Mouse (Mus musculus) limb, embryonic 10.5 days (tissue): ENCODE data around the gene Sall4. TPM values are rescaled to one million over a fixed set of nuclear protein-coding genes. Genes with fewer than 3 reads are reported as not detected.

ENCODE experiments used
- DNase-seq: peaks from one replicate; pipeline ENCODE4 v3.0.0-alpha.2; 2017; ENCODE audit warnings: low spot score
- H3K27ac ChIP-seq: fragments of 300-500 bp; sonication (generic); 2 replicates; pipeline ENCODE4 v1.5.1; 2016; ENCODE audit warnings: mild to moderate bottlenecking
- H3K27me3 ChIP-seq: fragments of 300-500 bp; sonication (generic); 2 replicates; pipeline ENCODE4 v1.6.1; 2016; ENCODE audit warnings: low read depth, mild to moderate bottlenecking; ENCODE audit not compliant: poor library complexity, severe bottlenecking
- H3K36me3 ChIP-seq: fragments of 300-500 bp; sonication (generic); 2 replicates; pipeline ENCODE4 v1.6.1; 2016; ENCODE audit warnings: mild to moderate bottlenecking, moderate library complexity
- H3K4me1 ChIP-seq: fragments of 300-500 bp; sonication (generic); 2 replicates; pipeline ENCODE4 v1.6.1; 2016
- H3K4me3 ChIP-seq: fragments of 300-500 bp; sonication (generic); 2 replicates; pipeline ENCODE4 v1.5.1; 2016; ENCODE audit warnings: mild to moderate bottlenecking, moderate library complexity
- H3K9me3 ChIP-seq: fragments of 300-500 bp; sonication (generic); replicated peaks from 2 replicates; pipeline ENCODE4 v1.6.1; 2016; ENCODE audit warnings: mild to moderate bottlenecking
- WGBS: fragments of 180-500 bp; shearing (Covaris S2); methylation state at CpG from one replicate; pipeline ENCODE4 v1.1.7; 2016; 5-methylcytosine and 5-hydroxymethylcytosine counted together
- polyA plus RNA-seq: library from polyadenylated mRNA; unstranded; fragments of >200 nt; fragmentation: Nextera tagmentation; extraction: Ambion mirVana; gene quantifications from 2 replicates; pipeline ENCODE4 v1.2.1, GENCODE M21; 2016

Gene Sall4
- polyA plus RNA-seq = 26.8 and 53.3 TPM in 2 replicates

DNA sequence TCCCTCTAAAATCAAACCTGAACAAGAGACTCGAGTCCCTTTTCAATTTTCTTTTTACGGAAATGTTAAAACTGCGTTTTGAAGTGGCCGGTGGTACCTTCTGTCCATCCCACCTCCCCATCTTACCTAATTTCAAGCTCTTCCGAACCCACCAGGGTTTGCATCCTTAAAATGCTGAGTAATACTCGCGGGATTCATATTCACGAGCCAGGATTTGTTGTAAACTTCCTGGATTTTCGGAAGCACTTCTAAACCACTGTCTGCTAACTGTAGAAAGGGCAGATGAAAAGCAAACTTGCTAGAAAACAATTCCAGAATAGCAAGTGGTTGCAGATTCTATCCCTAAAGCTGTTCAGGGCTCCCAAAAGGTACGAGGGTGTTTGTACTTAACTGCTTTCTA, at the start of gene Sall4:
Sall4 (minus strand) TSS at position 362 of the 400 bp plus-strand sequence.
- 13% methylated on average over 10 of the region's 10 CpGs for WGBS
- Histone ChIP-seq H3K36me3 (no peaks in the 10 kb centered on the region), H3K4me1 (peaks cover 44% of the 10 kb centered on the region), H3K4me3 (peak within 1 kb of the TSS; percentile 76), H3K27me3 (peaks cover 17% of the 10 kb centered on the region), H3K27ac (peak within 1 kb of the TSS; percentile 98), H3K9me3 (no peaks in the 10 kb centered on the region)
- no peak for DNase-seq

- H3K4me1 ChIP-seq = peaks cover 24% of the 10 kb centered on the region
- no peak for DNase-seq
- H3K9me3 ChIP-seq = no peaks in the 10 kb centered on the region
- H3K4me3 ChIP-seq = no peak overlapping the region
- 54% methylated on average over 6 of the region's 6 CpGs for WGBS
- H3K27me3 ChIP-seq = peaks cover 12% of the 10 kb centered on the region; the same call in 1 of the 2 replicates
- H3K27ac ChIP-seq = no peak overlapping the region
- H3K36me3 ChIP-seq = no peaks in the 10 kb centered on the region
Measured at GRCm38 (mm10) chr2:168813243-168813642, 45.5 kb upstream of the Sall4 start.

- 7% methylated on average over 14 of the region's 14 CpGs for WGBS
- DNase-seq = no peak
- H3K9me3 ChIP-seq = no peaks in the 10 kb centered on the region
- H3K36me3 ChIP-seq = no peaks in the 10 kb centered on the region
- peak overlapping the region; percentile 37 for H3K4me3 ChIP-seq
- H3K27me3 ChIP-seq = peaks cover 12% of the 10 kb centered on the region; the same call in 1 of the 2 replicates
- peak overlapping the region; percentile 79 for H3K27ac ChIP-seq
- H3K4me1 ChIP-seq = peaks cover 51% of the 10 kb centered on the region
Measured at GRCm38 (mm10) chr2:168809895-168810294, 42.2 kb upstream of the Sall4 start.

- DNase-seq = no peak
- Histone ChIP-seq H3K4me1 (peaks cover 50% of the 10 kb centered on the region), H3K27ac (peak overlapping the region; percentile 64; the same call in 1 of the 2 replicates), H3K9me3 (no peaks in the 10 kb centered on the region), H3K4me3 (no peak overlapping the region), H3K36me3 (no peaks in the 10 kb centered on the region), H3K27me3 (peaks cover 18% of the 10 kb centered on the region; the same call in 1 of the 2 replicates)
- 26% methylated on average over 4 of the region's 4 CpGs for WGBS
Measured at GRCm38 (mm10) chr2:168807681-168808080, 39.9 kb upstream of the Sall4 start.

DNA sequence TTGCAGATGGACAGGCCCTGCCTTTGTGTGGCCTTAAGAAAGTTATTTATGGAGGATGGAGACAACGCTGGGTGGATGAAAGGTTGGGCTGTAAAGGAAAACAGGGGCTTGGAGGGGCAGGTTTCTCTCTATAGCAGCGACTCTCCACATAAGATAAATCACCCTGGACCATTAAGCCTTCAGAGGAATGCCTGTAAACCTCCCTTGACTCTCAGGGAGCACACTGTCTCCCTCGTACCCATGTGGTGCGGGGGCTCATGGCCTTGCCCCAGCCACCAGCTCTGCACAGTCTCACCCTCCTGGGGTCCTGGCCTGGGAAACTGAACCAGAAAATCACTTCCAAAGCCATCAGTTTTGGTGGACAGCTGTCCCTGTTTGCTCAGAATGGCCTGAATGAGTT, 36.1 kb upstream of the Sall4 start:
- H3K27me3 ChIP-seq = 0 out of 2 replicates have a peak, but pooled peaks cover 6% of the 10 kb centered on the region
- H3K4me3 ChIP-seq = no peak overlapping the region
- H3K9me3 ChIP-seq = no peaks in the 10 kb centered on the region
- no peaks in the 10 kb centered on the region for H3K36me3 ChIP-seq
- WGBS = 19% methylated on average over 4 of the region's 4 CpGs
- peaks cover 32% of the 10 kb centered on the region for H3K4me1 ChIP-seq
- no peak for DNase-seq
- 0 out of 2 replicates have a peak overlapping the region, but pooled peaks have one; percentile 25 for H3K27ac ChIP-seq

DNA sequence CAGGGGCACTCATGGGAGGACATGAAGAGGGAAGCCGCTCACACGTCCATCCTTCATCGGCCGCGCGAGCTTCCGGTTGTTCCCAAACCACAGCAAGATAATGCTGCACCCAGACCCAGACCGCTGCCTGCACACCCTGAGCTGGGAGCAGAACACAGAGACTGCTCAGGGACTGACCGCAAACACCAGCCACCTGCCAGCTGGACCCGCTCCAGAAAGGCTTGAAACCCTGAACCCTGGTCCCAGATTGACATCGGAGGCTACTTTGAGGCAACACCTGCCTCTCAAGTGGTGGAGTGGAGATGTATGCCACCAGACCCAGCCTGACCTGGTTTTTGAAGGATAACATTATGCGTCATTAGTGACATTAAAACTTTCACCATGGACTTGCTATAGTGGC, 31.6 kb upstream of the Sall4 start:
- H3K9me3 ChIP-seq = no peaks in the 10 kb centered on the region
- H3K4me1 ChIP-seq = peaks cover 19% of the 10 kb centered on the region
- no peaks in the 10 kb centered on the region for H3K27me3 ChIP-seq
- 86% methylated on average over 12 of the region's 12 CpGs for WGBS
- H3K27ac ChIP-seq = no peak overlapping the region
- H3K4me3 ChIP-seq = no peak overlapping the region
- H3K36me3 ChIP-seq = no peaks in the 10 kb centered on the region
- DNase-seq = no peak

- Histone ChIP-seq H3K9me3 (no peaks in the 10 kb centered on the region), H3K4me1 (peaks cover 18% of the 10 kb centered on the region), H3K27me3 (no peaks in the 10 kb centered on the region), H3K36me3 (no peaks in the 10 kb centered on the region), H3K27ac (no peak overlapping the region), H3K4me3 (no peak overlapping the region)
- WGBS = 77% methylated on average over 7 of the region's 7 CpGs
- DNase-seq = no peak
Measured at GRCm38 (mm10) chr2:168798921-168799320, 31.2 kb upstream of the Sall4 start.

GRCm38 (mm10) chr2:168791115-168791802, 23.5 kb upstream of the Sall4 start:
- WGBS = 54% methylated on average over 4 of the region's 4 CpGs
- Histone ChIP-seq H3K4me1 (peaks cover 20% of the 10 kb centered on the region), H3K9me3 (no peaks in the 10 kb centered on the region), H3K27ac (peak overlapping the region; percentile 38), H3K36me3 (no peaks in the 10 kb centered on the region), H3K4me3 (no peak overlapping the region), H3K27me3 (no peaks in the 10 kb centered on the region)
- DNase-seq = no peak

DNA sequence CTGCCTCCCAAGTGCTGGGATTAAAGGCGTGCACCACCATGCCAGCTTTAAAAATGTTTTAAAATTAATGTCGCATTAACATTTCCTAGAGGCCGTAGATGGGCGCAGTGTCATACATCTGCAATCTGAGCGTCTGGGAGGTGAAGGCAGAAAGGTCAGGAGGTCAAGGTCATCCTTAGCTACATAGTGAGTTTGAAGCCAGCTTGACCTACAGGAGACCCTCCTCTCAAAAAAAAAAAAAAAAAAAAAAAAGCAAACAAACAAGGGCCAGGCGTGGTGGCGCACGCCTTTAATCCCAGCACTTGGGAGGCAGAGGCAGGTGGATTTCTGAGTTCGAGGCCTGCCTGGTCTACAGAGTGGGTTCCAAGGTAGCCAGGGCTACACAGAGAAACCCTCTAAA, 18.4 kb upstream of the Sall4 start:
- Histone ChIP-seq H3K27me3 (no peaks in the 10 kb centered on the region), H3K4me1 (peaks cover 12% of the 10 kb centered on the region; the same call in 1 of the 2 replicates), H3K4me3 (no peak overlapping the region), H3K36me3 (no peaks in the 10 kb centered on the region), H3K9me3 (no peaks in the 10 kb centered on the region), H3K27ac (no peak overlapping the region)
- no peak for DNase-seq
- WGBS = 92% methylated on average over 9 of the region's 9 CpGs

GRCm38 (mm10) chr2:168780596-168780995, 12.9 kb upstream of the Sall4 start:
- peaks cover 16% of the 10 kb centered on the region for H3K4me1 ChIP-seq
- no peak for DNase-seq
- no peaks in the 10 kb centered on the region for H3K36me3 ChIP-seq
- H3K27ac ChIP-seq = peak overlapping the region; percentile 16; the same call in 1 of the 2 replicates
- WGBS = 24% methylated on average over 9 of the region's 9 CpGs
- no peaks in the 10 kb centered on the region for H3K27me3 ChIP-seq
- no peaks in the 10 kb centered on the region for H3K9me3 ChIP-seq
- H3K4me3 ChIP-seq = no peak overlapping the region

DNA sequence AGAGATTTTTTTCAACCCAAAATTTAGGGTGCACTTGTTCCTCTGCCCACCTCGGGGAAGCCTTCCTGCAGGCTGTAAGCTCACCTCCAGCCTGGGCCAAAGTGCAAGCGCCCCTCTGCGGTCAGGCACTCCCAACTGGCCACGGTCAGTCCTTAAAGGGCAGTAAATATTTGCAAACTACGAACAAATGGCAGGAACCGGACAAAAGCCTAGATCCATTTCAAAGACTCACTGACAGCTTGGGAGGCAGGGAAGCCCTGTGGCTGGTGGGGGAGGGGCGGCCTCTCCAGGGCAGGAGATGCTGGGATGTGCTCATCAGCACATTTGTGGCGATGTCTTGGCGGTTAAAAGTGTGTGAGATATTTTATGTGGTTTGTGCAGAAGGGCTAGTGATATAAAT, 12.3 kb upstream of the Sall4 start:
- H3K4me3 ChIP-seq = no peak overlapping the region
- no peaks in the 10 kb centered on the region for H3K36me3 ChIP-seq
- H3K4me1 ChIP-seq = peaks cover 16% of the 10 kb centered on the region
- no peak overlapping the region for H3K27ac ChIP-seq
- H3K9me3 ChIP-seq = no peaks in the 10 kb centered on the region
- H3K27me3 ChIP-seq = no peaks in the 10 kb centered on the region
- DNase-seq = no peak
- WGBS = 9% methylated on average over 9 of the region's 9 CpGs

DNA sequence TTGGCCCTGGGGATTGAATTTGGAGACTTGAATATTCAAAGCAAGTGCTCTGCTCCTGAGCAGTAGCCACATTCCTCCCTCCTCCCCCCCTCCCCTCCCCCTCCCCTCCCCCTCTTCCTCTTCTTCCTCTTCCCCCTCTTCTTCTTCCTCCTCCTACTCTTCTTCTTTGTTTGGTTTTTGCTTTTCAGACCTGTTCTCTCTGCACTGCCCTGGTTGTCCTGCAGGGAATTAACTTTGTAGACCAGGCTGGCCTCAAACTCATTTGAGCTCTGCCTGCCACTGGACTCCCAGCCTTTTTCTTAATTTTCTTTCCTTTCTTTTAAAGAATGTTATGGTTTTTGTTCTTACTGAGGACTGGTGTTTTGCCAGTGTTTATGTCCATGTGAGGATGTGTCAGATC, 9.7 kb upstream of the Sall4 start:
- DNase-seq = no peak
- Histone ChIP-seq H3K27me3 (no peaks in the 10 kb centered on the region), H3K9me3 (no peaks in the 10 kb centered on the region), H3K4me1 (peaks cover 13% of the 10 kb centered on the region), H3K27ac (no peak overlapping the region), H3K36me3 (no peaks in the 10 kb centered on the region), H3K4me3 (no peak overlapping the region)

DNA sequence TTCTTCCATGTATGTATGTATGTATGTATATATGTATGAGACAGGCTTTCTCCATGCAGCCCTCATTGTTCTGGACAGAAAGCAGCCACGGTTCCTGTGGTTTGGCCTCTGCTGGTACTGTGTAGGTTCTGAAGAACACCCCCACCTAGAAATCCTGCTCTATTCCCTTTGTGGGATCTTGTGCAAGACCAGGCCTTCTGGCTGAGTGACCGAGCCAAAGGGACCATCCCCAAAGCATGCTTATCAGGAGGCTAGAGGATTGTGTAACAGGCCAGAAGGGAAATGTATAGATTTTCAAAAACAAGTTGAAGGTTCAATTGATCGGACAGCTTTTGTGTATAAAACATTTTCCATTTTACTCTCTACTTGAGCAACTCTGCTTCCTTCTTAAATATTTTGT, 8.5 kb upstream of the Sall4 start:
- H3K27ac ChIP-seq = no peak overlapping the region
- 84% methylated on average over 3 of the region's 3 CpGs for WGBS
- H3K4me3 ChIP-seq = no peak overlapping the region
- H3K36me3 ChIP-seq = no peaks in the 10 kb centered on the region
- H3K4me1 ChIP-seq = peaks cover 13% of the 10 kb centered on the region
- no peak for DNase-seq
- no peaks in the 10 kb centered on the region for H3K27me3 ChIP-seq
- no peaks in the 10 kb centered on the region for H3K9me3 ChIP-seq
